In genomic region chr4:154209054-154209453, GRCm38 (mm10) we compare ENCODE assay signal across 17 mouse cellular contexts. TPM values are rescaled to one million over a fixed set of nuclear protein-coding genes. Genes with fewer than 3 reads are reported as not detected.
A peak's percentile ranks its signal among the peaks of the same experiment; 100 is the strongest.
DNase-seq lines count a peak whose midpoint lies in the region; ATAC-seq lines count a peak whose summit lies in the region.
"Had no signal": no experiment of that assay in that cellular context is flagged by ENCODE, and none has a peak within 500 bp of the region (broad histone marks: within the 10 kb centered on the region; RNA-seq: fewer than 3 reads in every experiment).

No protein-coding gene starts in this region.

- H3K9me3 ChIP-seq in heart, embryonic 16.5 days (replicated peaks; ENCODE audit: control insufficient read depth, low read length): no peaks in the 10 kb centered on the region
- H3K9me3 ChIP-seq in embryonic facial prominence, embryonic 14.5 days (ENCODE audit: control insufficient read depth, low read length): no peaks in the 10 kb centered on the region
- no peaks in the 10 kb centered on the region for H3K9me3 ChIP-seq in limb, embryonic 13.5 days
- no peaks in the 10 kb centered on the region for H3K9me3 ChIP-seq in liver, embryonic 12.5 days (replicated peaks)
- H3K9me3 ChIP-seq: hindbrain, embryonic 15.5 days; midbrain, embryonic 15.5 days; neural tube, embryonic 13.5 days had no signal

- no peaks in the 10 kb centered on the region for H3K27me3 ChIP-seq in heart, embryonic 16.5 days (ENCODE audit: control insufficient read depth, insufficient read depth, low read length)
- H3K27me3 ChIP-seq in embryonic facial prominence, embryonic 14.5 days (replicated peaks; ENCODE audit: control insufficient read depth, insufficient read depth, low read length): no peaks in the 10 kb centered on the region
- H3K27me3 ChIP-seq in limb, embryonic 13.5 days: no peaks in the 10 kb centered on the region
- H3K27me3 ChIP-seq in liver, embryonic 12.5 days (replicated peaks): peaks cover 17% of the 10 kb centered on the region
- H3K27me3 ChIP-seq: hindbrain, embryonic 15.5 days; midbrain, embryonic 15.5 days; neural tube, embryonic 13.5 days had no signal

- peak overlapping the region; percentile 58; the same call in 1 of the 2 replicates for H3K27ac ChIP-seq in heart, embryonic 16.5 days (ENCODE audit: low read length)
- H3K27ac ChIP-seq in embryonic facial prominence, embryonic 14.5 days (replicated peaks; ENCODE audit: low read depth, low read length): peak overlapping the region; percentile 58; the same call in 1 of the 2 replicates
- H3K27ac ChIP-seq in limb, embryonic 13.5 days: no peak overlapping the region
- H3K27ac ChIP-seq in liver, embryonic 12.5 days: no peak overlapping the region
- H3K27ac ChIP-seq: hindbrain, embryonic 15.5 days; macrophage; midbrain, embryonic 15.5 days; neural tube, embryonic 13.5 days had no signal

- intact Hi-C loops in heart, postnatal 36 days (cut with DNase I): loop anchor here (2.0 to 5.0 kb wide), 2 partner anchors 38 to 64 kb away; no protein-coding TSS in a partner anchor
- intact Hi-C loops in left cerebral cortex, postnatal 25 days (cut with DNase I): loop anchor here (5.0 kb wide), 1 partner anchor 142 kb away; no protein-coding TSS in a partner anchor

- DNase-seq in heart, postnatal 36 days: no peak
- peak; percentile 15 for DNase-seq in 3T3-L1 (ENCODE audit: low read depth, low spot score)
- no peak for DNase-seq in embryonic facial prominence, embryonic 14.5 days (ENCODE audit: low spot score)
- DNase-seq in neural tube, embryonic 10.5 days (ENCODE audit: extremely low spot score, low spot score): no peak
- no peak for DNase-seq in left cerebral cortex, postnatal 25 days (ENCODE audit: low spot score in 2 of 2)
- DNase-seq: cerebellum, adult 9-11 months; left cerebral cortex, postnatal 4 days; right cerebral cortex, postnatal 14 days; thymus, postnatal 36 days had no signal

- H3K9ac ChIP-seq in heart, embryonic 16.5 days (ENCODE audit: low read length): peak overlapping the region; percentile 17; the same call in 1 of the 2 replicates
- H3K9ac ChIP-seq in embryonic facial prominence, embryonic 14.5 days (ENCODE audit: low read depth, low read length): peak overlapping the region; percentile 25; the same call in 1 of the 2 replicates
- peak overlapping the region; percentile 43; the same call in 1 of the 2 replicates for H3K9ac ChIP-seq in limb, embryonic 13.5 days
- no peak overlapping the region for H3K9ac ChIP-seq in liver, embryonic 12.5 days
- H3K9ac ChIP-seq: hindbrain, embryonic 15.5 days; midbrain, embryonic 15.5 days; neural tube, embryonic 13.5 days had no signal

- no peaks in the 10 kb centered on the region for H3K36me3 ChIP-seq in heart, embryonic 16.5 days (ENCODE audit: control insufficient read depth, insufficient read depth)
- no peaks in the 10 kb centered on the region for H3K36me3 ChIP-seq in embryonic facial prominence, embryonic 14.5 days (ENCODE audit: control insufficient read depth, insufficient read depth, low read length)
- no peaks in the 10 kb centered on the region for H3K36me3 ChIP-seq in limb, embryonic 13.5 days
- H3K36me3 ChIP-seq in liver, embryonic 12.5 days: no peaks in the 10 kb centered on the region
- H3K36me3 ChIP-seq: hindbrain, embryonic 15.5 days; midbrain, embryonic 15.5 days; neural tube, embryonic 13.5 days had no signal

- no peak for ATAC-seq in heart, embryonic 16.5 days (replicated peaks; ENCODE audit: extremely low read depth, insufficient read depth, low FRiP score)
- ATAC-seq in embryonic facial prominence, embryonic 14.5 days (ENCODE audit: low read depth): no peak
- ATAC-seq in limb, embryonic 13.5 days (ENCODE audit: low FRiP score, low read depth): no peak
- ATAC-seq in liver, embryonic 12.5 days: no peak
- ATAC-seq: forebrain, embryonic 14.5 days; midbrain, embryonic 15.5 days had no signal

- H3K4me1 ChIP-seq in heart, embryonic 16.5 days (ENCODE audit: control insufficient read depth, insufficient read depth, low read length): peaks cover 20% of the 10 kb centered on the region
- peaks cover 32% of the 10 kb centered on the region; the same call in 1 of the 2 replicates for H3K4me1 ChIP-seq in embryonic facial prominence, embryonic 14.5 days (ENCODE audit: control insufficient read depth, insufficient read depth, low read length)
- peaks cover 39% of the 10 kb centered on the region for H3K4me1 ChIP-seq in limb, embryonic 13.5 days
- peaks cover 7% of the 10 kb centered on the region for H3K4me1 ChIP-seq in liver, embryonic 12.5 days
- H3K4me1 ChIP-seq: hindbrain, embryonic 15.5 days had no signal

- no peak overlapping the region for H3K4me2 ChIP-seq in heart, embryonic 16.5 days (ENCODE audit: low read depth, low read length)
- H3K4me2 ChIP-seq in embryonic facial prominence, embryonic 14.5 days (ENCODE audit: low read depth, low read length): no peak overlapping the region
- H3K4me2 ChIP-seq in limb, embryonic 13.5 days (replicated peaks): no peak overlapping the region
- no peak overlapping the region for H3K4me2 ChIP-seq in liver, embryonic 12.5 days
- H3K4me2 ChIP-seq: hindbrain, embryonic 15.5 days; midbrain, embryonic 15.5 days; neural tube, embryonic 13.5 days had no signal

- no peak overlapping the region for H3K4me3 ChIP-seq in heart, embryonic 16.5 days (ENCODE audit: low read length)
- no peak overlapping the region for H3K4me3 ChIP-seq in embryonic facial prominence, embryonic 14.5 days (ENCODE audit: low read depth, low read length)
- H3K4me3 ChIP-seq in limb, embryonic 13.5 days: no peak overlapping the region
- H3K4me3 ChIP-seq in liver, embryonic 12.5 days: no peak overlapping the region
- H3K4me3 ChIP-seq: hindbrain, embryonic 15.5 days; midbrain, embryonic 15.5 days; neural tube, embryonic 13.5 days had no signal

- 65% methylated on average over 6 of the region's 6 CpGs for WGBS in heart, embryonic 16.5 days
- 76% methylated on average over 6 of the region's 6 CpGs for WGBS in embryonic facial prominence, embryonic 14.5 days
- WGBS in limb, embryonic 13.5 days: 60% methylated on average over 6 of the region's 6 CpGs
- 43% methylated on average over 6 of the region's 6 CpGs for WGBS in liver, embryonic 12.5 days (ENCODE audit: insufficient replicate concordance)

RNA-seq across cellular contexts. Expression of gene Megf6, which starts 38.5 kb away (rescaled TPM):
- polyA plus RNA-seq in heart, embryonic 16.5 days (2015; fragmentation: Nextera tagmentation; extraction: Ambion mirVana): 33.8 and 38.8 TPM in 2 replicates
- total RNA-seq in heart, postnatal 36 days (2021): 1 to 10 TPM; 5.4 to 8.0 TPM
- polyA plus RNA-seq in embryonic facial prominence, embryonic 14.5 days (2014; fragmentation: Nextera tagmentation; extraction: Ambion mirVana): 91.2 and 97.2 TPM in 2 replicates
- polyA plus RNA-seq in limb, embryonic 13.5 days (2015; fragmentation: Nextera tagmentation; extraction: Ambion mirVana): 61.7 and 70.0 TPM in 2 replicates
- 3.8 and 4.3 TPM in 2 replicates for polyA plus RNA-seq in liver, embryonic 12.5 days (2016; fragmentation: Nextera tagmentation; extraction: Ambion mirVana)
- total RNA-seq in left cerebral cortex, postnatal 25 days (2021): 1 to 10 TPM; 3.6 to 5.8 TPM
- polyA plus RNA-seq: macrophage had no signal

RNA-seq across cellular contexts. Expression of gene Tprgl, which starts 48.6 kb away (rescaled TPM):
- 143 and 147 TPM in 2 replicates for polyA plus RNA-seq in heart, embryonic 16.5 days (2015; fragmentation: Nextera tagmentation; extraction: Ambion mirVana)
- 100 to 1,000 TPM; 132 to 136 TPM for total RNA-seq in heart, postnatal 36 days (2021)
- 148 and 155 TPM in 2 replicates for polyA plus RNA-seq in embryonic facial prominence, embryonic 14.5 days (2014; fragmentation: Nextera tagmentation; extraction: Ambion mirVana)
- 117 and 118 TPM in 2 replicates for polyA plus RNA-seq in limb, embryonic 13.5 days (2015; fragmentation: Nextera tagmentation; extraction: Ambion mirVana)
- 162 and 167 TPM in 2 replicates for polyA plus RNA-seq in liver, embryonic 12.5 days (2016; fragmentation: Nextera tagmentation; extraction: Ambion mirVana)
- total RNA-seq in left cerebral cortex, postnatal 25 days (2021): 100 to 1,000 TPM; 151 to 153 TPM

Comparison
In these comparisons a context has a peak if more than half of its experiments do, and no peak if none do; other contexts are left out.
1. H3K27ac ChIP-seq: peak in heart, embryonic 16.5 days (single experiment) and embryonic facial prominence, embryonic 14.5 days (single experiment); none in limb, embryonic 13.5 days (single experiment) and liver, embryonic 12.5 days (single experiment).